Mouse (Mus musculus): ENCODE data around the gene Ccdc40. TPM values are rescaled to one million over a fixed set of nuclear protein-coding genes. Genes with fewer than 3 reads are reported as not detected.

Gene Ccdc40
- 6.1 and 6.3 TPM in 2 replicates for polyA plus RNA-seq (2015; fragmentation: Nextera tagmentation; extraction: Ambion mirVana)

DNA sequence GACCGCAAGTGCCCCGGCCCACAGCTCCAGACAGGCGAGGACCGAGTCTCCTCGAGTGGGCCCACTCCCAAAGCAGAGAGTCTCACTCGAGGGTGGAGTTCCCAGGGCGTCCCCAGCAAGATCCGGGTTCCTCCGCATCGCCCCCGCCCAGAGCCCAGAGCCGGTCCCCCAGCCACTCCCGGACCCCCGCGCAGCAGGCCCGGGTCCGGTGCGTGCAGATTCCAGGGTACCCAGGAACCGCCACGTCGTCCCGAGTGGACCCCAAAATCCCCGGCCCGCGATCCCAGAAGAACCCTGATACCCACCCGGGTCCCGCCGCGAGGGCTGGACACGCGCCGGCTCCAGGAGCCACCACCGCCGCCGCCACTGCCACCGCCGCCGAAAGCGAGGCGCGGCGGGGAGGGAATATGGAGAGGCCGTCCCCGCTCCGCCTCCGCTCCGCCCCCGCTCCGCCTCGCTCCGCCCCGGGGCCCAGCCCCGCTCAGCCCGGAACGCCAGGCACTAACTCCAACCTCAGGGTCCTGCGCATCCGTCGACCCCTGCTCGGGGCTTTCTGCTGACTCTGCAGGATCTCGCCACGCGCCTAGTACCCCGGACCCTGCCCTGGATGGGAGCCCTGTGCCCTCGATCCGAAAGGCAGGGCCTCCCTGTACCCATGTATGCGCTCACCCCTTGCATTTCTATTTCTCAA lies at the start of gene Ccdc40, which contains the start of gene Tbc1d16:
Ccdc40 (plus strand) TSS at position 482 of the 691 bp plus-strand sequence.
Tbc1d16 (minus strand) TSS at position 409 of the 691 bp plus-strand sequence.
- peak within 1 kb of the TSS; percentile 72 for H3K9ac ChIP-seq (replicated peaks; ENCODE audit: low read depth)
- H3K4me1 ChIP-seq (ENCODE audit: insufficient read depth, low read depth, low read length), result peaks cover 15% of the 10 kb centered on the region; the same call in 1 of the 2 replicates
- ATAC-seq (peak; percentile 94), DNase-seq (ENCODE audit: low spot score) (peak; percentile 83)
- peak within 1 kb of the TSS; percentile 92 for H3K4me2 ChIP-seq (replicated peaks; ENCODE audit: low read depth, low read length)
- no peak for TF ChIP-seq CTCF (IDR thresholded peaks at IDR 0.05)
- no peak for TF ChIP-seq EP300 (IDR thresholded peaks at IDR 0.05)
- H3K27ac ChIP-seq (ENCODE audit: low read length), result peak within 1 kb of the TSS; percentile 26; the same call in 1 of the 2 replicates
- H3K4me3 ChIP-seq (ENCODE audit: low read depth, low read length), result peak within 1 kb of the TSS; percentile 72
- no peaks in the 10 kb centered on the region for H3K9me3 ChIP-seq (ENCODE audit: low read length)
- WGBS, result under 1% methylated on average over 60 of the region's 66 CpGs
- no peaks in the 10 kb centered on the region for H3K27me3 ChIP-seq (replicated peaks; ENCODE audit: insufficient read depth, low read length)
- H3K36me3 ChIP-seq (ENCODE audit: insufficient read depth, low read length), result no peaks in the 10 kb centered on the region

DNA sequence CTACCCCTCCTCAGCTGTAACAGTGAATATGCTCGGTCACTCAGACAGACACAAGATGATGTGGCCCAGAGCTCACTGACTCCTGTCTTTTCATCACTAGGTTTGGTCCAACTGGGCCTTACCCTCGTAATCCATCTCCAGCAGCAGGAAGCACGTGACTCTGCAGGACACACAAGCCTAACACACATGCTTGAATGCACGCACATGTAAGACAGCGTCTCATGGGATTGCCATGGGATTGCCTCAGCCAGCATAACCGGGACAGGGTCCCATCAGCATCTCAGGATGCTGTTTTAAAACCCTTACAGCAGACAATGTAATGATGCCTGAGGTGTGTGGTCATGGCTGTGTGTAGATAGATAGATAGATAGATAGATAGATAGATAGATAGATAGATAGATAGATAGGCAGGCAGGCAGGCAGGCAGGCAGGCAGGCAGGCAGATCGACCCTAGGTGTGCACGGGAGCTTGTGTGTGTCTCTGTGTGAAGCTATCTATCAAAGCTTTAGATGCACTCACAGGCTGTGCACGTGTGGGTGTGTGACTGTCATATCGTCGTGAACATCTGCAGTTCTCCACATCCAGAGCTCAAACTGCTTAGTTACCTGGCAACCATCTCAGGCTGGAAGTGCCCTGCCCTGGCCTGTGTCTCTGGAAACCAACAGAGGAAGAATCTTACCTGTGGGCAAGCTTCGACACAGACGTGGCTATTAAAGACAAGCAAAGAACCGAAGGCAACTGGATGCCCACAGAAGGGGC lies 47.4 kb upstream of the Ccdc40 start:
- DNase-seq (ENCODE audit: low spot score) (no peak), ATAC-seq (no peak)
- H3K27ac ChIP-seq (ENCODE audit: low read length), result no peak overlapping the region
- H3K4me1 ChIP-seq (ENCODE audit: insufficient read depth, low read depth, low read length), result no peaks in the 10 kb centered on the region
- TF ChIP-seq EP300 (IDR thresholded peaks at IDR 0.05), result no peak
- no peak for TF ChIP-seq CTCF (IDR thresholded peaks at IDR 0.05)
- no peak overlapping the region for H3K9ac ChIP-seq (replicated peaks; ENCODE audit: low read depth)
- no peak overlapping the region for H3K4me3 ChIP-seq (ENCODE audit: low read depth, low read length)
- H3K4me2 ChIP-seq (replicated peaks; ENCODE audit: low read depth, low read length), result no peak overlapping the region
- H3K27me3 ChIP-seq (replicated peaks; ENCODE audit: insufficient read depth, low read length), result no peaks in the 10 kb centered on the region
- H3K36me3 ChIP-seq (ENCODE audit: insufficient read depth, low read length), result no peaks in the 10 kb centered on the region
- H3K9me3 ChIP-seq (ENCODE audit: low read length), result no peaks in the 10 kb centered on the region
- 89% methylated on average over 14 of the region's 14 CpGs for WGBS

DNA sequence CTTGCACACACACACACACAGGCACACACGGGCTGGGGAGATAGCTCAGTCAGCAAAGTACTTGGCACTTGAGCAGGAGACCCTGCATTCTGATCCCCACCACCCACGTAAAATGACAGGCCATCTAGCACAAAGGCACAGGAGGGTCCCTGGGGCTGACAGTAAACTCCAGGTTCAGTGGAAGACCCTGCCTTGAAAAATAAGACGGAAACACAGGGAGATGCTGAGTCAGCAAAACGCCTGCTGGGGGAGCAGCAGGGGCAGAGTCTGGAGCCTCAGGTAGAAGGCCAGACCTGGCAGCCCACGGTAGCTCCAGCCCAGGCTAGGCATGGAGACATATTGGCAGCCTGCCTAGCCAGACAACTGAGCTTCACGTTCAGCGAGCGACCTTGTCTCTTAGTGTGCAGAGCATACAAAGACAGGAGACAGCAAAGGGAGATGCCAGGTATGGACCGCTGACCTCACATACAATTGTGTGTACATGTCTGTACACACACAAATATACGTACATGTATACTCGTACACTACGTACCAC lies 46.4 kb upstream of the Ccdc40 start:
- no peaks in the 10 kb centered on the region; the same call in 1 of the 2 replicates for H3K4me1 ChIP-seq (ENCODE audit: insufficient read depth, low read depth, low read length)

DNA sequence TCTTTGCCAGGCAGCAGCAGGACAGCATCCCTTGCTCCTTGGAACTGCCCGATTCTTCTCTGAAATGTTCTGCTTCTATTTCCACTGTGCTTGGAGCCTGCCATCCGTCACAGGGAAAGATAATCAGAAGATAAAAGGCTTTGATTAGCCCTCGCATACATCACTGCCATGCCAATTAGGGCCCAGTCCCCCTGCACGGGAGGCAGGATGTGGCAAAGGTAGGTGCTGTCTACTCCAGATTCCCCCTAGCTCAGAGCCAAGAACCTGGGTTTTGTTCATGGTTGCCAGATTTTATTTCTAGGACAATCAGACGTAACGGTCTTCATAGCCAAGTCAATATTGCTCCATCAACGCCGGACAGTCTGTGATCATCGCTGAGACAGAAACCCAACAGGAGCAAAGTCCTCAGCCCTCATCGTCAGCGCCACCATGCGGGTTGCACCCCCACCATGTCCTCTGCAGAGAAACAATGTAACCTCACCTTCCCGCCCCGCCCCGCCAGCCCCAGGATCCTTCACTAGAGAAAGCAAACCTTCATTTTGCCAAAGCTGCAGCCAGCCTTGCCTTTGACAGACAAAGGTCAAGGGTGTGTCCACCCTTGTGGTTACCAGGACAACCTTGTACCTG lies 44.6 kb upstream of the Ccdc40 start:
- Histone ChIP-seq H3K4me3 (ENCODE audit: low read depth, low read length) (no peak overlapping the region), H3K4me1 (ENCODE audit: insufficient read depth, low read depth, low read length) (peaks cover 6% of the 10 kb centered on the region; the same call in 1 of the 2 replicates), H3K36me3 (ENCODE audit: insufficient read depth, low read length) (no peaks in the 10 kb centered on the region), H3K27ac (ENCODE audit: low read length) (no peak overlapping the region), H3K4me2 (replicated peaks; ENCODE audit: low read depth, low read length) (no peak overlapping the region), H3K27me3 (replicated peaks; ENCODE audit: insufficient read depth, low read length) (no peaks in the 10 kb centered on the region), H3K9ac (replicated peaks; ENCODE audit: low read depth) (no peak overlapping the region), H3K9me3 (ENCODE audit: low read length) (no peaks in the 10 kb centered on the region)
- no peak for TF ChIP-seq CTCF (IDR thresholded peaks at IDR 0.05)
- TF ChIP-seq EP300 (IDR thresholded peaks at IDR 0.05), result no peak
- ATAC-seq (no peak), DNase-seq (ENCODE audit: low spot score) (no peak)
- 72% methylated on average over 15 of the region's 15 CpGs for WGBS

More for the DNA sequence above, 46.4 kb upstream of the Ccdc40 start:
- 81% methylated on average over 12 of the region's 12 CpGs for WGBS
- Histone ChIP-seq H3K36me3 (ENCODE audit: insufficient read depth, low read length) (no peaks in the 10 kb centered on the region), H3K27ac (ENCODE audit: low read length) (no peak overlapping the region), H3K27me3 (replicated peaks; ENCODE audit: insufficient read depth, low read length) (no peaks in the 10 kb centered on the region), H3K4me2 (replicated peaks; ENCODE audit: low read depth, low read length) (no peak overlapping the region), H3K9me3 (ENCODE audit: low read length) (no peaks in the 10 kb centered on the region), H3K9ac (replicated peaks; ENCODE audit: low read depth) (no peak overlapping the region), H3K4me3 (ENCODE audit: low read depth, low read length) (no peak overlapping the region)
- TF ChIP-seq EP300 (IDR thresholded peaks at IDR 0.05) (no peak), CTCF (IDR thresholded peaks at IDR 0.05) (no peak)
- no peak for DNase-seq (ENCODE audit: low spot score)
- ATAC-seq, result no peak

DNA sequence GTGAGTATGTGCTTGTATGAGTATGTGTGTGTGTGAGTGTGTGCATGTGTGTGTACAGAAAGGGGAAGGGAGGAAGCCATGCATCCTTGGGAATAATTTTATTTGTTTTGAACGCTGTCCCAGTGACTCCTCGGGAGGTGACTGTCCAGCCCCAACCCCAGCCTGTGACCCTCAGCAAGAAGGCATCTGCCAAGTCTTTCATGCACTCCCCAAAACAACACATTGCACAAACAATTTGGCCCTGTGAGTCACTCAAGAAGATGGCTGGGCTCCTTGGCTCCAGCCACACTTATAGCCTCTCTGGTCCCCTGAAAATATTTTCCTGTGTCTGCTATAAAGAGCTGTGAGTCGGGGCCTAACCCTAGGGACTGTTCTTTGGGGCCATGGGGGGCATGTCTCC lies 42.0 kb upstream of the Ccdc40 start:
- H3K27me3 ChIP-seq (replicated peaks; ENCODE audit: insufficient read depth, low read length), result no peaks in the 10 kb centered on the region
- peaks cover 6% of the 10 kb centered on the region; the same call in 1 of the 2 replicates for H3K4me1 ChIP-seq (ENCODE audit: insufficient read depth, low read depth, low read length)
- 47% methylated on average over 3 of the region's 3 CpGs for WGBS

More for the DNA sequence above, 42.0 kb upstream of the Ccdc40 start:
- Histone ChIP-seq H3K27ac (ENCODE audit: low read length) (no peak overlapping the region), H3K9ac (replicated peaks; ENCODE audit: low read depth) (no peak overlapping the region), H3K36me3 (ENCODE audit: insufficient read depth, low read length) (no peaks in the 10 kb centered on the region), H3K9me3 (ENCODE audit: low read length) (no peaks in the 10 kb centered on the region), H3K4me3 (ENCODE audit: low read depth, low read length) (no peak overlapping the region), H3K4me2 (replicated peaks; ENCODE audit: low read depth, low read length) (no peak overlapping the region)
- DNase-seq (ENCODE audit: low spot score) (peak; percentile 62), ATAC-seq (peak; percentile 26)
- TF ChIP-seq EP300 (IDR thresholded peaks at IDR 0.05) (no peak), CTCF (IDR thresholded peaks at IDR 0.05) (no peak)
